Mouse (Mus musculus): Measurements from ENCODE around the gene Snap25.

Snap25 gene

DNA sequence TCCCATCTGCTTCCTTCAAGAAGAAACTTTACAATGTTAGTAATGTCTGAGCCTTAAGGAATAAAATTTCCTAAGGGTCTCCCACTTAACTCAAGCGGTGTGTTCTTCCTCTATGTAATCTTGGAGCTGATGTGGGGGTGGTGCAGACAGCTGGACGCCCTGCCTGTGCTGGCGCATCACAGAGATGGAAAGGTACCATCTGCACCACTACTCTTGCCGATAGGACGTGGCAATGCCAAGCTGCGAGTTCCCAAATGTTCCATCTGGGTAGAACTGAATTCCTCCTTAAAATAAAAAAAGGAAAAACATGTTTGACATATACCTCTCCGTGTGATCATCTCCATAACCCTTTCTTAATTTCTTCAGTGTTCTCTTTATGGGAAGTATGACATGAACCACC is 89.9 kb downstream of the Snap25 start:
- no peak for DNase-seq (ENCODE audit: extremely low read depth, low read depth, low spot score)

DNA sequence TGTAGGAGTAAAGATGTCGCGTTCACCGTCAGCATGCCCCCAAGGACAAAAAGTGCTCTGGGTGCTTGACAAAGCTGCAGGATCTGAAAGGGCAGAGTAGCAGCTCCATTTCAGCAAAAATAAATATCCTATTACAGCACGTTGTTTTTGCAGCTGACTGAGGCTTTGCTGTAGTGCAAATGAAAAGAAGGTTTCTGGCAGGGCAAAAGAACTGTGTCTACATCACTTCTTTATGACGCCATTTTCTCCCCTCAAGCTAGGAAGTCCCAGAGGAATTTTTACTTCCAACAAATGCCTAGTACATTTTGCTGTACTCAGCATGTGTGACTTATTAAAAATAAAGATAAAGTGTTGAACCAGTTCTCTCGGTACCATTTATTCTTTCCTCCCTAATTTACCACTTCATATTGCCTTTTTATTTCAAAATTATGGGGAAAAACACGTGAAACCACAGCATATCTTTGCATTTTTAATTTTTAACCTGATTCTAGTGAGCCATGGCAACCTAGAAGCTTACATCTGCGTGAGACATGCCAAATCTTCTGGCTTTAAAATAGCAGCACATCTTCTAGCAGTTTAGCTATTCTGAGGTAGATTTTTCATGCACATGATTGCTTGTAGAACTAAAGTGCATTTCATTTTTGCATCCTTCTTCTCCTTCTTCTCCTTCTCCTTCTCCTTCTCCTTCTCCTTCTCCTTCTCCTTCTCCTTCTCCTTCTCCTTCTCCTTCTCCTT is 94.9 kb downstream of the Snap25 start:
- DNase-seq (ENCODE audit: extremely low read depth, low read depth, low spot score), result no peak

DNA sequence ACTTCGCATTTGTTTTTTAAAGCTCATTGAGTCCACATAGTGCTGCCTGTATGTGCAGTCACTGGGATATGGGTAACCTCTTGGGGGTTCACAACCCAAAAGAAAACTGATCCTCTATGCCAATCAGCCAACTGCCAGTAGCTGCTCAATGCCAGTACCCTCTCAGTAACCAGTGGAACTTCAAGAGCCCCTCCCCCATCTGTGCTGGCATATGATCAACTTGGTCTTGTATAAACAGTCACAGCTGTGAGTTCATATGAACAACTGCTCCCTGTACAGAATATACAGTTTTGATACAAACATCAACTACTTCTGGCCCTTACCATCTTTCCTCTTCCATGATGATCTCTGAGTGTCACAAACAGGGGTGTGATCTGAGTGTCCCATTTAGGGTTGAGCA is 98.1 kb downstream of the Snap25 start:
- no peak for DNase-seq (ENCODE audit: extremely low read depth, low read depth, low spot score)

DNA sequence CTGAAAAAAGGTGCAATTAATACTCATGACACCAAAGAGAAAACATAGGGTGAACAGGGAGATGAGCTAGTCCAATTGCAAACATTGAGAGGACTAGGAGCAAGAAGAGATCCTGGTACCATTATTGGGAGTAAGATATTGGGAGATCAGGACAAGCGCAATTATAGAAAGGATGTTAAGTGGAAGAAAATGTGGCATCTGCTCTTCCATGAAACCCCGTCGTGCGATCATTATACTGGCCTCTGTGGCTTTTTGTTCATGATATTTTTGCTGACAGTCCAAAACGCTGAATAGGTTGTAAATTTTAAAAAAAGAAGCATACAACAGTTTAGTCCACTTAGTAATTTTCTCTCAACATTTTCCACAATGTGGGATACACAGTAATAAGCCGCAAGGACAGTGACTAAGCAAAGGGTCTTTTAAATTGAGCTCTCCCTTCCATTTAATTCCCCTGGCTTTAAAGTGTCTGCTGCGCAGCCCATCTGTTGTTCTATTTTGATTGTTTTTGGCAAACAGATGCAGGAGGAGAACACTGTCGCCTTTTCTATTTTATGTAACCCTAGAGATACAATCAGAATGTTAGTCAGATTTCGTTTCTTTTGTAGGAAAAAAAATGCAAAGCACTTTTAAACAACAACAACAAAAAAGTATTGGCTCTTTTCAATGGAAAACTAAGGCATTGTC is 103.6 kb downstream of the Snap25 start:
- DNase-seq (ENCODE audit: extremely low read depth, low read depth, low spot score), result no peak

DNA sequence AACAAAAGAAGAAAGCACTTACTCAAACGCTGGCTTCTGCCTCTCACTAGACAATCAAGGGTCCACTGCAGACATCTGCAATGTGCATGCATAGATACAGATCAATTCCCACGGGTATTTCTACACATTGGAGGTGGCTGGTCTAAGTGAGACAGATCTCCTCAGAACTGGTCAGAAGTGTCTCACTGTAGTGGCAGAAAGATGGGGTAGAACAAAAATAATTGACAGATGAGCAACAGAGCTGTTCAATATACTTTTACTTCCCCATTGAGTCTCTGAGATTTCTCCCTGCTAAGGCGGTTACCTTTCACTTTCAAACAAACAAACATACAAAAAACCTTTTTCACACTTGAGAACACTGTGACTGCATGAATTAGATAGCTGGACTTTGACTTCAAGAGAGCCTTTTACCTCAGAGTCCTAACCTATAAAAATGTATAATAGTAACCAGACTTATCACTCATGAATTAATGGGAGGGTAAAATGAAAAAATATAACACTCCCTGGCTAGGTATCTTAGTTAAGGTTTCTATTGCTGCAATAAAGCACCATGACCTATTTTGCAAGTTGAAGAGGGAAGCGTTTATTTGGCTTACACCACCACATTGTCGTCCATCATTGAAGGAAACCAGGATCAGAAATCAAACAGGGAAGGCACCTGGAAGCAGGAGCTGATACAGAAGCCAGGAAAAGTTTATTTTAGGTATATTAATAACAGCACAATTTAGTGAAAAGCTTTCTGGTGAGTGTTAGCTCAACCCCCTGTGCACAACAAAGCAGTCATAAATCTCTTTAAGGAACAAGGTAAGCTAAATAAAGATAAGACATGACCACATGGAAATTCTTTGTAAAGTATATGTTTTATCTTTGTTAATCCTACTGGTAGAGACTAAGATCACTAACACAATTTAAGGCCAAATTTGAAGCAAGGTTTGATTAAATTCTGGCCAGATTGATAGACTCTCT is 110.8 kb downstream of the Snap25 start:
- no peak for DNase-seq (ENCODE audit: extremely low read depth, low read depth, low spot score)

DNA sequence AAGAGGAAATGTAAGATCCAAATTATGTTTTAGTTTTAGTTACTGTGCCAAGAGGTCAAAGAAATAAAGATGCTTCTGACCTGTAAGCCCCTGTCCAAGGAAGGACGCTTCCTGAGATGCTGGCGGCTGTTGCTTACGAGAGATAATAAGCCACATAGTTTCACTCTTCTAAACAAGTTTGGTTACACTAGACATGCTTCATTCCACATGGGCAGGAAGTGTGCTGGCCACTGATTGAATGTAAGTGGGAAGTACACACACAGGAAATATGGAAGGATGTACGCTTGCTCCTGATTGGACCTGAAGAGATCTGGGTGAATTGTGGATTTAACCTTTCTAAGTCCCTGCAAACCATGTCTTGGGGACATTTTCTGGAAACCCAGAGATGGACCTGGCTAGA is 114.4 kb downstream of the Snap25 start:
- no peak for DNase-seq (ENCODE audit: extremely low read depth, low read depth, low spot score)

Measured in fat pad, adult 2 months (tissue).